Mouse (Mus musculus) liver, adult 2 months (tissue): ENCODE results near the gene Runx1. TPM values are rescaled to one million over a fixed set of nuclear protein-coding genes. Genes with fewer than 3 reads are reported as not detected.

ENCODE experiments used
- DNase-seq: peaks from one replicate; pipeline ENCODE4 v3.0.0-alpha.2; 2011; ENCODE audit warnings: low read depth, low spot score; ENCODE audit errors: extremely low read depth
- H3K27ac ChIP-seq: fragments of 200-500 bp; replicated peaks from 2 replicates; pipeline ENCODE4 v1.5.1; 2012; ENCODE audit warnings: low read depth, mild to moderate bottlenecking, control low read depth, inconsistent platforms, low read length; ENCODE audit not compliant: insufficient read depth
- H3K27me3 ChIP-seq: fragments of 200-500 bp; 2 replicates; pipeline ENCODE4 v1.6.1; 2012; ENCODE audit warnings: mild to moderate bottlenecking, moderate library complexity, low read length, inconsistent platforms; ENCODE audit not compliant: control insufficient read depth, insufficient read depth
- H3K36me3 ChIP-seq: fragments of 200-500 bp; 2 replicates; pipeline ENCODE4 v1.6.1; 2012; ENCODE audit warnings: low read length, inconsistent platforms; ENCODE audit not compliant: control insufficient read depth, insufficient read depth
- H3K4me1 ChIP-seq: fragments of 200-500 bp; 2 replicates; pipeline ENCODE4 v1.6.1; 2011; ENCODE audit warnings: low read length; ENCODE audit not compliant: control insufficient read depth, insufficient read depth
- H3K4me3 ChIP-seq: fragments of 200-500 bp; 2 replicates; pipeline ENCODE4 v1.5.1; 2011; ENCODE audit warnings: low read depth, mild to moderate bottlenecking, control low read depth, low read length, moderate library complexity; ENCODE audit not compliant: insufficient read depth
- H3K79me2 ChIP-seq: fragments of 200-500 bp; 2 replicates; pipeline ENCODE4 v1.6.1; 2012; ENCODE audit warnings: inconsistent platforms, mild to moderate bottlenecking, low read length, moderate library complexity; ENCODE audit not compliant: control insufficient read depth, insufficient read depth
- H3K9ac ChIP-seq: fragments of 200-500 bp; 2 replicates; pipeline ENCODE4 v1.6.1; 2012; ENCODE audit warnings: low read depth, mild to moderate bottlenecking, control low read depth, inconsistent platforms, low read length
- CTCF ChIP-seq: fragments of 200-500 bp; IDR thresholded peaks from 2 replicates; pipeline ENCODE4 v1.5.1; 2011; ENCODE audit warnings: low read depth, low read length, control low read depth
- POLR2A ChIP-seq: fragments of 200-500 bp; IDR thresholded peaks from 2 replicates; pipeline ENCODE4 v1.6.1; 2011; ENCODE audit warnings: low read length, control low read depth; ENCODE audit not compliant: insufficient read depth; ENCODE audit errors: extremely low read depth
- WGBS: fragments of 180-500 bp; shearing (Covaris S2); methylation state at CpG from one replicate; pipeline ENCODE4 v1.1.7; 2018; 5-methylcytosine and 5-hydroxymethylcytosine counted together
- polyA plus RNA-seq: library from polyadenylated mRNA; depleted of rRNA; stranded (reverse); fragments of >200 nt; gene quantifications from 2 replicates; pipeline ENCODE4 v1.2.3, GENCODE M21; 2012
- total RNA-seq: library from RNA; depleted of rRNA; stranded (reverse); fragments of >200 nt; gene quantifications from 2 replicates; pipeline ENCODE4 v1.2.3, GENCODE M21; 2014

The Runx1 gene
- total and polyA plus RNA-seq, 2 experiments: 0.55 to 0.74 TPM

DNA sequence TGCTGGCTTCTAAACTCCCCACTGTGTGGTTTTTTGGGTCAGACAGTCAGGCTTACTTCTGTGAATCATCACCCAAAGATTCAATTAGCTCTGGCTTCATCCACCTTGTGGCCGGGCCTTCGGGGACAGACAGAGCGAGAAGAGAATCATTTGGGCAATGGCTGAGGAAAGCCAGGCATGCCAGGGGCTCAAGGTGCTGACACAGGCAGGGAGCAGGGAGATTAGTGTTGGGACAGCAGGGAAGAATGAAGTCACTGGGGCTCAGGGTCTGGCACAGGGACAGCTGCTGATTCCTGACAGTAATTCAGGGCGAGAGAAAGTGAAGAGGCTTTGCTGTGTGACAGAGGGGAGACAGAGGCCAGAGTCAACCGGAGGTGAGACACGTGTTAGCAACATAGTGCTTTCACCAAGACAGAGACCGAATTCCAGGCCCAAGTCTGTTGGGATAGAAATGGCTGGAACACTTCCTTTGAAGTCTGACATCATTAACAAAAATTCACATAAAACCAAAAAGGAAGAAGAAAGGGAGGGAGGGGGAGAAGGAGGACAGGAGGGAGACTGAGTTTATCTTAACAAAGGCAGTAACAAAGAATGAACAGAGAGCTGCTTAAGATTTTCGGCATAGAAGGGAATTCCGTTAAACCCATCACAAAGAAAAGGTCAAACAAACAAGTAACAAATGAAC lies 47.7 kb downstream of the Runx1 start:
- WGBS: 70% methylated on average over 9 of the region's 9 CpGs
- TF ChIP-seq CTCF: no peak
- TF ChIP-seq POLR2A: no peak
- H3K27me3 ChIP-seq: no peaks in the 10 kb centered on the region

DNA sequence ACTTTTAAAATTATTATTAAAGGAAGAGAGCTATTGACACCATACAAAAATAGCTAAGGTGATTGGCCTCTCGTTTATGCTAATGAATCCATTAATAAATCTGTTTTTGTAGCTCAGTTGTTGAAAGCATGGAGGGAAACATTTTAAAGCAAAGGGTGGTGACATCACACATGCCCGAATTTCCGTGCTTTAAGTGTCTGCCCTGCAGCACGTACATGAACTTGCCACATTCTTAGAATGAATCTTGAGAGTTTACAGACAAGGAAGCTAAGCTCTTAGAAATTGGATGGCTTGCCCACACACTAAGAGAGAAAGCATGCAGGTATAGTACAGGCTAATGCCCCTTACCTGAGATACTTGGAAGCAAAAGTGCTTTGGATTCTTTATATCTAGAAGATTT lies 58.1 kb downstream of the Runx1 start:
- no peaks in the 10 kb centered on the region for H3K36me3 ChIP-seq
- H3K4me3 ChIP-seq: no peak overlapping the region
- no peaks in the 10 kb centered on the region for H3K79me2 ChIP-seq
- WGBS: 82% methylated on average over 4 of the region's 4 CpGs
- no peaks in the 10 kb centered on the region for H3K27me3 ChIP-seq
- no peak for DNase-seq
- H3K4me1 ChIP-seq: no peaks in the 10 kb centered on the region
- H3K9ac ChIP-seq: no peak overlapping the region
- TF ChIP-seq CTCF (no peak), POLR2A (no peak)
- no peak overlapping the region for H3K27ac ChIP-seq

More for the DNA sequence above, 47.7 kb downstream of the Runx1 start:
- no peaks in the 10 kb centered on the region for H3K79me2 ChIP-seq
- H3K27ac ChIP-seq: no peak overlapping the region
- DNase-seq: no peak
- H3K4me3 ChIP-seq: no peak overlapping the region
- no peaks in the 10 kb centered on the region for H3K36me3 ChIP-seq
- H3K9ac ChIP-seq: no peak overlapping the region
- no peaks in the 10 kb centered on the region for H3K4me1 ChIP-seq

DNA sequence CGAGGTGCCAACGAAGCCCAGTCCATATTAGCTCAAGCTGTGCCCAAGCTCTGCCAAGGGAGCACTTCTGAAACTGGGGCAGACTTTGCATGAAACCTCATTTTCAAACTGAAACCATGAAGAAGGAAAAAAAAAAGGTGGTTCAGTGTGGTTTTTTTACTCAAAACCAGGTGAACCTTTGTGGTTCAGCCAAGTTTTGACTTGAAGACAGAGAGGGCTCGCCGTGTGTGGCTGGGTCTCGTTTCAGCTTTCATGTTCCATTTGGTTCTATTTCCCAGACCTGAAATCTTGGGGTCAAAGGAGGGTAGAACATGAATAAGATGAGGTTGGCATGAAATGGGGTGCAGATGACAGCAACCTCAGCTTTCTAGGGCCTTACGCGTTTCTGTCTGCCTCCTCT lies 58.5 kb downstream of the Runx1 start:
- DNase-seq: no peak
- no peak overlapping the region for H3K9ac ChIP-seq
- H3K27ac ChIP-seq: no peak overlapping the region
- no peak overlapping the region for H3K4me3 ChIP-seq
- 89% methylated on average over 7 of the region's 7 CpGs for WGBS
- no peaks in the 10 kb centered on the region for H3K79me2 ChIP-seq
- H3K4me1 ChIP-seq: no peaks in the 10 kb centered on the region
- H3K27me3 ChIP-seq: no peaks in the 10 kb centered on the region
- no peaks in the 10 kb centered on the region for H3K36me3 ChIP-seq
- TF ChIP-seq POLR2A (no peak), CTCF (no peak)

GRCm38 (mm10) chr16:92764741-92765396 lies 61.1 kb downstream of the Runx1 start:
- Histone ChIP-seq H3K27ac (no peak overlapping the region), H3K36me3 (no peaks in the 10 kb centered on the region), H3K27me3 (no peaks in the 10 kb centered on the region; the same call in 1 of the 2 replicates), H3K79me2 (no peaks in the 10 kb centered on the region), H3K4me3 (no peak overlapping the region), H3K4me1 (no peaks in the 10 kb centered on the region), H3K9ac (no peak overlapping the region)
- 86% methylated on average over 13 of the region's 13 CpGs for WGBS
- DNase-seq: no peak
- TF ChIP-seq POLR2A: no peak
- no peak for TF ChIP-seq CTCF

DNA sequence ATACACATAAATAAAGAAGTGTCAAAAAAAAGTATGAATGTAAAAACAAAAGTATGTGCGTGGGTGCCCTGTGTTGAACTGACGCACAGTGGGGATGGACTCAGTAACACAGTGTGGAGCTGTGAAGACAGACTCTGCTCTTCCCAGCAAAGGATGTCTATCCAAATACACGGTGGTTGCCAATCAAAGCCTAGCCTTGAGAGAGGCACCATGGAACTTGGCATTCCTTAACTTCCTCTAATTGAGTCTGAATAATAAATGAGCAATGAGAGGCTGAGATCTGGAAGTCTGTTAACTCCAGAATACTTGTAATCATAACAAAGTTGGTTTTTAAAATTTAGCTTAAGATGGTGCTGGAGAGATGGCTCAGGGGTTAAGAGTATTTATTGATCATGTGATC lies 62.3 kb downstream of the Runx1 start:
- no peak overlapping the region for H3K4me3 ChIP-seq
- H3K79me2 ChIP-seq: no peaks in the 10 kb centered on the region
- DNase-seq: no peak
- H3K9ac ChIP-seq: no peak overlapping the region
- no peaks in the 10 kb centered on the region for H3K4me1 ChIP-seq
- TF ChIP-seq POLR2A (no peak), CTCF (no peak)
- no peaks in the 10 kb centered on the region; the same call in 1 of the 2 replicates for H3K27me3 ChIP-seq
- no peak overlapping the region for H3K27ac ChIP-seq
- no peaks in the 10 kb centered on the region for H3K36me3 ChIP-seq
- WGBS: 88% methylated on average over 3 of the region's 3 CpGs

- H3K27me3 ChIP-seq: no peaks in the 10 kb centered on the region; the same call in 1 of the 2 replicates
- no peak overlapping the region for H3K9ac ChIP-seq
- DNase-seq: no peak
- H3K4me3 ChIP-seq: no peak overlapping the region
- TF ChIP-seq CTCF: no peak
- TF ChIP-seq POLR2A: no peak
- no peak overlapping the region for H3K27ac ChIP-seq
- 67% methylated on average over 15 of the region's 15 CpGs for WGBS
- H3K79me2 ChIP-seq: no peaks in the 10 kb centered on the region
- no peaks in the 10 kb centered on the region for H3K36me3 ChIP-seq
- H3K4me1 ChIP-seq: no peaks in the 10 kb centered on the region
Measured at GRCm38 (mm10) chr16:92761968-92762521, 63.9 kb downstream of the Runx1 start.
